Mouse (Mus musculus): ENCODE data around the gene Ncf1. TPM values are rescaled to one million over a fixed set of nuclear protein-coding genes. Genes with fewer than 3 reads are reported as not detected.

Gene Ncf1
- 16.7 TPM for total RNA-seq (2023)

DNA sequence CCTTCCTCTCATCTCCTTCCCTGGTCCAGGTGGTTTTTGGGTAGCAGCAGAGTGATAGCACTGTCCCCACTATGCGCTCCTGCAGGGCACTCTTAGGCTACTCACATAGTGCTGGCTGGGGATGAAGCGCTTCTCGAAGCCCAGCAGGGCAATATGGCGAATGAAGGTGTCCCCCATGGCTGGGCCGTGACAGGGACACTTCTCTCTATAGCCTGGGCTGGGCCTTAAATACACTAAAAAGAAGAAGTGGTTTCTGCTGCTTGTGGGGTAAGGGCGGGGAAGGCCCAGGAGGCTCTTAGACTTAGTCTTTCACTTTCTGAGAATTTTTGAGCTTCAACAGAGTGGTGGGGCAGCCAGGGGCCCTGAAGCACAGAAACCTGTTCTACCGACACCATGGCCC is at the start of gene Ncf1:
TSS of gene Ncf1 (minus strand) at position 235 of the 400 bp plus-strand sequence.

DNA sequence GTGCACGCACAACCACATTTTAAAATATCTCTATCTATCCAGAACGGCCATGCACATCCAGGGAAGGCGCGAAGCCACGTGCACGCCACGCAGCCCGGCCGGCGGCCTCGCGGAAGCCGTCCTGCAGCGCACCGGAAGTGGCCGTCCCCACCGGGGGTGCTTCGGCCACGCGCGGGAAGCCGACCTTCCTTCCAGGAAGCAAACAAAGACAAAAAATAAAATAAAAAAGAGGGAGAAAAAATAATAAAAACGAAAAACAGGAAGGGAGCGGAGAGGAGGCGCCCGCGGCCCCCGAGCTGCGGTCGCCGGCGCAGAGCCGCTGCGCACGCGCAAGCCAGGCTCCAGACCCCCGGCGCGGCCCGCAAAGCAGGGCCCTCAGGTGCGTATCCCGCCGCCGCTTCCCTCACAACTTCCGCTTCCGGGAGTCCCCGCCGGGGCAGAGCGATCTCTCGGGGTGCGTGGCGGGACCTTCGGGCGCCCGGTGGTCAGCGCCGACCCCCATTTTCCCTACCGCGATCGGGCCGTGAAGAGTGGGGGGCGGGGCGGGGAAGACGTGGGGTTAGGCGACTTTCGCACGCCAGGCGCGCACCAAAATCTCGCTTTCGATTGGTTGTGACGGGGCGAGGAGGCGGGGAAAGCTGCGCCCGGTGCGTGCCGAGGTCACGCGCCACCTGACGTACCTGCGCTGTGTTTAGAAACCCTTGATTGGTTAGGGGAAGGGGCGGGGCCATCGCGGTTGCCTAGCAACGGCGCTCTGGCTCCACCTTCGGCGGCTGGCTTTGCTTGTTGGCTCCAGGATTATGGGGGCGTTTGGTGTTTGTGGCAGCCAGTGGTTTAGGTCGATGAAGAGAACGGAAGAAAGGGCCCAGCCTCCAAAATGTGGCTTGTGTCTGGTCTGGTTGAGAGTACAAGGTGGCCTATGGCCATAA is 45.3 kb downstream of the Ncf1 start, which contains the start of gene Gtf2ird2:
TSS of gene Gtf2ird2 (plus strand) at position 140 of the 929 bp plus-strand sequence.

DNA sequence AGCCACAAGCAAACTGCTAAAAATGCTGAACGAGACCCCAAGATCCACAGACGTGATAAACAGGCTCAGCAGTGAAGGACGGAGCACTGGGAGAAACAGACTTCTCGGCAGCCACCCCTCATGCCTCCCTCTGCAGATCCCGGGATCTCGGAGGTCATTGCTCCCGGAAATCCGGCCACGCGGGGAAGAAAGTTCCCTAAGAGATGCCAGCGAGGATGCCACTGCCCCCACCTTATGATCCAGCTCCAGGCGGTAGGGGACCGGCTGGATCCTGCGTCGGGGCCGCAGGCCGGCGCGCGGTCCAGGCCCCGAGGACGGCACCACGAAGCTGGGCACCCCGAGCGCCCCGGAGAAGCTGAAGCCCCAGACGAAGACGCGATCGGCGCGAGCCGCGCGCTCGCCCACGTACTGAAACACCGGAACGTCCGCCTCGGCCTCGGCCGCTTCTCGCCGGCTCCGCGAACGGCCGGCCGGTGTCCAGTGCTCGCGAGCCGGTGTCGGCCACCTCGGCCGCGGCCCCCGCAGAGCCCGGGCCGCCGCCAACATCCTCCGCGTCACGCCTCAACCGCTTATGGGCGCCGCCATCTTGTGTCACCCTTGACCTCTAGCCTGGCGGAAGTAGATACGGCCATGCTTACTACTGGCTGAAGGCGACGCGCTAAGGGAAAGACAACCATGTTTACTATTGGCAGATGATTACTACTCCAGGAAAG is 53.1 kb downstream of the Ncf1 start, which contains the start of gene Rcc1l:
TSS of gene Rcc1l (minus strand) at position 606 of the 713 bp plus-strand sequence.

Other genes starting within 250 kb of the Ncf1 start
- gene Castor2, start 129.9 kb downstream of the Ncf1 start, total RNA-seq (2023): 10.3 TPM
- gene Rcc1l, start 52.9 kb downstream of the Ncf1 start, total RNA-seq (2023): 36.1 TPM
- gene Gtf2ird2, start 45.6 kb downstream of the Ncf1 start, total RNA-seq (2023): 23.6 TPM
- 190 TPM for gene Gtf2i, start 85.1 kb upstream of the Ncf1 start, total RNA-seq (2023)
- gene Gtf2ird1, start 227.1 kb upstream of the Ncf1 start, total RNA-seq (2023): 24.3 TPM